Mouse (Mus musculus) heart, embryonic 16.5 days (tissue): ENCODE measurements around the gene Tmem179. TPM values are rescaled to one million over a fixed set of nuclear protein-coding genes. Genes with fewer than 3 reads are reported as not detected.

Source experiments
- ATAC-seq: fragments of 200-750 bp; cut with Nextera tagmentation; replicated peaks from 2 replicates; pipeline ENCODE4 v1.8.0; 2017; ENCODE audit warnings: moderate number of reproducible peaks; ENCODE audit not compliant: insufficient read depth, low FRiP score; ENCODE audit errors: extremely low read depth
- H3K27ac ChIP-seq: fragments of 300-500 bp; sonication (generic); 2 replicates; pipeline ENCODE4 v1.5.1; 2014; ENCODE audit warnings: mild to moderate bottlenecking, low read length, control low read depth, moderate library complexity
- H3K27me3 ChIP-seq: fragments of 300-500 bp; sonication (generic); 2 replicates; pipeline ENCODE4 v1.6.1; 2014; ENCODE audit warnings: low read length, mixed read lengths; ENCODE audit not compliant: control insufficient read depth, insufficient read depth
- H3K36me3 ChIP-seq: fragments of 300-500 bp; sonication (generic); 2 replicates; pipeline ENCODE4 v1.6.1; 2014; ENCODE audit not compliant: control insufficient read depth, insufficient read depth
- H3K4me1 ChIP-seq: fragments of 300-500 bp; sonication (generic); 2 replicates; pipeline ENCODE4 v1.6.1; 2014; ENCODE audit warnings: low read length, mixed read lengths; ENCODE audit not compliant: control insufficient read depth, insufficient read depth
- H3K4me2 ChIP-seq: fragments of 300-500 bp; sonication (generic); 2 replicates; pipeline ENCODE4 v1.6.1; 2014; ENCODE audit warnings: low read depth, mild to moderate bottlenecking, control low read depth, low read length
- H3K4me3 ChIP-seq: fragments of 300-500 bp; sonication (generic); 2 replicates; pipeline ENCODE4 v1.5.1; 2014; ENCODE audit warnings: mild to moderate bottlenecking, control low read depth, low read length
- H3K9ac ChIP-seq: fragments of 300-500 bp; sonication (generic); 2 replicates; pipeline ENCODE4 v1.6.1; 2014; ENCODE audit warnings: low read length, control low read depth
- H3K9me3 ChIP-seq: fragments of 300-500 bp; sonication (generic); replicated peaks from 2 replicates; pipeline ENCODE4 v1.6.1; 2016; ENCODE audit warnings: low read length; ENCODE audit not compliant: control insufficient read depth
- WGBS: fragments of 180-500 bp; shearing (Covaris S2); extraction: QIAGEN DNeasy Blood & Tissue Kit; methylation state at CpG from one replicate; pipeline ENCODE4 v1.1.7; 2014; 5-methylcytosine and 5-hydroxymethylcytosine counted together
- polyA plus RNA-seq: library from polyadenylated mRNA; unstranded; fragments of >200 nt; fragmentation: Nextera tagmentation; extraction: Ambion mirVana; gene quantifications from 2 replicates; pipeline ENCODE4 v1.2.1, GENCODE M21; 2015

The Tmem179 gene
- polyA plus RNA-seq, 1 experiment from 2014 or later: 0.22 TPM

DNA sequence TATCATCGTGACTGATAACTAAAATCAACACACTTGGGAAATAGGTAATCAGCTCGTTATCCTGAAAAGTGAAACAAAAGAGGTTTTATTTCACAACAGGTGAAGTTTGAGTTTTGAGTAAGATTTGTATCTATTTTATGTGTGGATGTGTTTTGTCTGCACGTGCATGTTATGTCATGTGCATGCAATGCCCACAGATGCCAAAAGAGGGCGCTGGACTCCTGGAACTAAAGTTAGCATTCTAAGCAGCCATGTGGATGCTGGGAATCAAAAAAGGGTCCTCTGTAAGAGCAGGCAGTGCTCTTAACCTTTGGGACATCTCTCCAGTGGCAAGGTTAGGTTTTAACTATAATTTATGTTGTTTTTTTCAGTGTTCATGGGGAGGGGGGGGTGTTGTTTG is 53.3 kb downstream of the Tmem179 start:
- no peaks in the 10 kb centered on the region for H3K36me3 ChIP-seq
- H3K4me2 ChIP-seq: no peak overlapping the region
- H3K27ac ChIP-seq: no peak overlapping the region
- H3K4me3 ChIP-seq: no peak overlapping the region
- no peak for ATAC-seq
- H3K4me1 ChIP-seq: no peaks in the 10 kb centered on the region
- no peak overlapping the region for H3K9ac ChIP-seq
- H3K9me3 ChIP-seq: no peaks in the 10 kb centered on the region
- H3K27me3 ChIP-seq: no peaks in the 10 kb centered on the region
- 65% methylated on average over 4 of the region's 4 CpGs for WGBS

DNA sequence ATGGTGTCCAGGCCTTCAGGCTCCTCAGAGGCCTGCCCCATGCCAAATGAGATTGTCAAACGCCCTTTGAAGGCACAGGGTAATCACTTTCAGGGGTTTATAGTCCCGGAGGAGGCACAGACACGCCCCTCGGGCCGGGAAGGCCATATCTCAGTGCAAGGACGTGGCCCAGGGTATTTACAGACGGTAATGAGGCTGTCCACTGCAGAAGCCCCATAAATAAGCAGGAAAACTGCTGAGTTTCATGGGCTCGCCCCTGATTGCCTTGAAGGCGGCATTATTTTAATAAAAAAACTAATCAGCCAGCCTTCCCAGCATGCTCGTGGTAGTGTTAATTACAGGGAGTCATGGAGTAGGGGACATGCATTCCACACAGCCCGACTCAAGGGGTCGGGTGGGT is 54.1 kb downstream of the Tmem179 start:
- no peak for ATAC-seq
- Histone ChIP-seq H3K4me3 (no peak overlapping the region), H3K4me1 (no peaks in the 10 kb centered on the region), H3K36me3 (no peaks in the 10 kb centered on the region), H3K4me2 (no peak overlapping the region), H3K9me3 (no peaks in the 10 kb centered on the region), H3K9ac (no peak overlapping the region), H3K27ac (no peak overlapping the region), H3K27me3 (no peaks in the 10 kb centered on the region)
- 66% methylated on average over 12 of the region's 12 CpGs for WGBS

DNA sequence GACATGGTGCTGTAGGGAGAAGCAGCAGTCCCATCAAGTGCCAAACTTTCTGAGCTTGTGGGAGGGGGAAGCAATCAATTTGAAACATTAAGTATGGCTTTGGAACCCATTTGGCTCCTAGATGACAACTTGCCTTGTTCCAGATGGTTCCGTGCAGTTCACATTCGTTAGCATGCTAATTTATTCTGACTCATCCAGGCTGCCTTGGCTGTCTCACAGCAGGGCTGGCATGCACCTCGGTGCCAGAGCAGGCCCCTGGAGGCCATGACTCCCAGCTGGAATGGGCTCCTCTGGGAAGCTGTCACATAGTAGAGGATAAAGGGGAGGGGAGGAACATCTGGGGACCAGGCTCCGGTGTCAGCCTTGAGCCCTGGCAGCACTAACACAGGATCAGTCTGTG is 58.7 kb downstream of the Tmem179 start:
- Histone ChIP-seq H3K9ac (no peak overlapping the region), H3K4me1 (no peaks in the 10 kb centered on the region), H3K4me2 (no peak overlapping the region), H3K27ac (no peak overlapping the region), H3K27me3 (no peaks in the 10 kb centered on the region), H3K36me3 (no peaks in the 10 kb centered on the region), H3K4me3 (no peak overlapping the region), H3K9me3 (no peaks in the 10 kb centered on the region)
- no peak for ATAC-seq
- 56% methylated on average over 4 of the region's 4 CpGs for WGBS

DNA sequence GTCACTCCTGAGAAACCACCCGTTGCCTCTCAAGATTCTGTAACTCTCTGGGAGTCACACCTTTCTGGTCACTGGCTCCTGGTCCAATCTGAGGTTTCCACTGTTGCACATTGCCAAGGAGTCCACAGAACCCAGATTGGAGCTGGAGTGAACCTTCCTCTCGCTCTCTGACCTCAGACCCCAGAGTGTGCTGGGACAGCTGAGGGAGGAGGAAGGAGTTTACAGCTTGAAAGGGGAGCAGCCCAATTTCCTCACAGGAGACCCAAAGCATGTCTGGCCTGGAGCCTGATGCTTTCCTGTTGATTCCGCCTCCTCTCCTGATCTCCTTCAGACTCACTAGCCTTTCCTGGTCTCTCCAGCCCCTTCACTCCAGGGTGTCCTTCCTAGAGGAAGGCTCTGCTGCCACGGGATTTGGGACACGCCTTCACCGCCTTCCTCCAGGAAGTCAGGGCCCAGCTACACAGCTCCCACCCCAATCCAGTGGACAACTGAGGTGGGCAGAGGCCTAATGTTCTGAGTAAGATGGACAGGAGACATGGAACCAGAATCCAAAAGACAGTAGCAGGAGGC is 60.3 kb downstream of the Tmem179 start:
- Histone ChIP-seq H3K9ac (no peak overlapping the region), H3K36me3 (no peaks in the 10 kb centered on the region), H3K4me2 (no peak overlapping the region), H3K9me3 (no peaks in the 10 kb centered on the region), H3K4me1 (no peaks in the 10 kb centered on the region), H3K4me3 (no peak overlapping the region), H3K27ac (peak overlapping the region; percentile 32; the same call in 1 of the 2 replicates), H3K27me3 (no peaks in the 10 kb centered on the region)
- 60% methylated on average over 6 of the region's 6 CpGs for WGBS
- peak; percentile 14; the same call in 1 of the 2 replicates for ATAC-seq

DNA sequence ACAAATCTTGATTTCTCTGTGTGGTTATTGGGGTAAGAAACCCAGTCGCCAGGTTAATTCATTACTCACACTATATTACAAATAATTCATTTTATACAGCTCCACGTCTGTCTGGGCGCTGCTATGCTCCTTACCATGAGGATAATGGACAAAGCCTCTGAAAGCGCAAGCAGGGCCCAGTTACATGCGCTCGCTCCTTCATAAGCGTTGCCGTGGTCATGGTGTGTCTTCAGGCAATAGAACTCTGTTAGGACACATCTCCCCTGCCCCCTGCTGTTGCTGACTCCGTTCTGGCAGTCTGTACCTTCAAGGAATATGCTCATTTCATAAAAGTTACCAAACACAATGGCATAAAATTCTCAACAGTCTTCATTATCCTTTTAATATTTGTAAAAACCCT is 64.7 kb downstream of the Tmem179 start:
- no peaks in the 10 kb centered on the region for H3K36me3 ChIP-seq
- WGBS: 86% methylated on average over 9 of the region's 9 CpGs

DNA sequence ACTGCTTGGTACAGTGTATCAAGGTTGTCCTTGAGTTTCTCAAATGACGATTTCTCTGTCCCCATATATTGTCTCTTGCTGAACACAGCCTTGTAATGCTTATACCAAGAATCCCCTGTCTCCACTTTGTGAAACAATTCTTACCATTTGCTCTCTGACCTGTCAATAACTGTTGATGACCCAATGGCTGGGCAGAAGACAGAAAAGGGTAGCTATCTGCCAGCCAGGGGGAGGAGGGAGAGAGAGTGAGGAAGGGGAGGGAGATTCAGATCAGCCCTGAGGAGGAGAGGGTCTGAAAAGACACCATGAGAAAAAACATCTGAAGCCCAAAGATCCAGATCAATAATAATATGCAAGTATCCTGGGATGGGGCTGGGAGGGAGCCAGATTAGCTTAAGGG is 65.2 kb downstream of the Tmem179 start:
- WGBS: 69% methylated on average over 1 of the region's 1 CpGs
- ATAC-seq: no peak

More for the DNA sequence above, 64.7 kb downstream of the Tmem179 start:
- no peak for ATAC-seq
- H3K9ac ChIP-seq: no peak overlapping the region
- H3K4me2 ChIP-seq: no peak overlapping the region
- H3K9me3 ChIP-seq: peaks cover 11% of the 10 kb centered on the region
- H3K27me3 ChIP-seq: no peaks in the 10 kb centered on the region
- H3K4me1 ChIP-seq: no peaks in the 10 kb centered on the region
- no peak overlapping the region for H3K27ac ChIP-seq
- no peak overlapping the region for H3K4me3 ChIP-seq

DNA sequence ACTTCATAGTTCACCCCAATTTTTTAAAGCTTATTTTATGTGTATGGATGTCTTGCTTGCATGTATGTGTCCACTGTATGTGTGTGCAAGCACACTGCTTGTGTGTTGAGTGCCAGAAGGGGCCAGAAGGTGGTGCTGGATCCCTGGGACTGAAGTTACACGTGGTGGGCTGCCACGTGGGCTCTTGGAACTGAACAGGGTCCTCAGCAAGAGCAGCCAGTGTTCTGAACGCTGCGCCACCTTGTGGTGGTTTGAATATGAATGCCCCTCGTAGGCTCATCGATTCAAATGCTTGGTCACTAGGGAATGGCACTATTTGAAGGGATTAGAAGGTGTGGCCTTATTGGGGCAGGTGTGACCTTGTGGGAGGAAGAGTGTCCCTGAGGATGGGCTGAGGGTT is 65.7 kb downstream of the Tmem179 start:
- Histone ChIP-seq H3K9ac (no peak overlapping the region), H3K4me2 (no peak overlapping the region), H3K36me3 (no peaks in the 10 kb centered on the region), H3K9me3 (peaks cover 20% of the 10 kb centered on the region), H3K4me3 (no peak overlapping the region), H3K27me3 (no peaks in the 10 kb centered on the region), H3K27ac (no peak overlapping the region), H3K4me1 (no peaks in the 10 kb centered on the region)
- ATAC-seq: no peak
- 28% methylated on average over 6 of the region's 6 CpGs for WGBS

More for the DNA sequence above, 65.2 kb downstream of the Tmem179 start:
- Histone ChIP-seq H3K9ac (no peak overlapping the region), H3K4me1 (no peaks in the 10 kb centered on the region), H3K4me3 (no peak overlapping the region), H3K9me3 (peaks cover 15% of the 10 kb centered on the region), H3K27ac (no peak overlapping the region), H3K4me2 (no peak overlapping the region), H3K27me3 (no peaks in the 10 kb centered on the region), H3K36me3 (no peaks in the 10 kb centered on the region)

Other genes starting within 250 kb of the Tmem179 start
- gene A530016L24Rik, start 27.3 kb downstream of the Tmem179 start, polyA plus RNA-seq: 4.8 and 7.0 TPM in 2 replicates
- 3.0 and 3.6 TPM in 2 replicates for gene Inf2, start 72.0 kb upstream of the Tmem179 start, polyA plus RNA-seq
- gene Adssl1, start 103.3 kb upstream of the Tmem179 start, polyA plus RNA-seq: 108 and 118 TPM in 2 replicates
- gene Siva1, start 127.9 kb upstream of the Tmem179 start, polyA plus RNA-seq: 117 and 139 TPM in 2 replicates
- 51.4 and 56.7 TPM in 2 replicates for gene Akt1, start 158.1 kb upstream of the Tmem179 start, polyA plus RNA-seq
- 4.9 and 6.9 TPM in 2 replicates for gene Zbtb42, start 162.1 kb upstream of the Tmem179 start, polyA plus RNA-seq
- 4.3 and 5.1 TPM in 2 replicates for gene Cep170b, start 203.7 kb upstream of the Tmem179 start, polyA plus RNA-seq
- 19.4 and 32.5 TPM in 2 replicates for gene Pld4, start 243.9 kb upstream of the Tmem179 start, polyA plus RNA-seq